Mouse (Mus musculus) left cerebral cortex, adult 9 months (tissue): ENCODE results near the gene Acbd6.
A peak's percentile ranks its signal among the peaks of the same experiment; 100 is the strongest.

Experiments
- DNase-seq, 2 experiments: peaks; one replicate each; pipeline ENCODE4 v3.0.0; 2022; ENCODE audit warnings: low spot score in 2 of 2

The Acbd6 gene

DNA sequence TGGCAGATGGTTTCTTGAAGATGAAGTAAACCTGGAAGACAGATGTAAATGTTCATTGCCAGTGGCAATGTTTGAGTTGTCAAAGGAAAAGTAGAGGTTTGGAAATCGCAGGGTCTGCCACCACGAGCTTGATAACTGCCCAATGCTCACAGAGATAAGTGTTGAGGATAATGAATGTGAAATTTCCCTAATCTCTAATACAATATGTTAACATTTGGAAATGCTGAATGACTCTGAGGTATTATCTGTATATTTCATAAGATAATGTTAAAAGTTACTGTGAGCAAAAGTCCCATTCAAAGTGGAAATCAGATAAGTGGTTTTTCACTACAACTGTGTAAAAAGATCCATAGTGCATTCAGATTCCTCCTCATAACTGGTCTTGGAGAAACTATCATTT lies 2.8 kb downstream of the Acbd6 start:
- DNase-seq, result no peak

- no peak for DNase-seq
Observed at GRCm38 (mm10) chr1:155562206-155562605, 4.3 kb downstream of the Acbd6 start.

GRCm38 (mm10) chr1:155564741-155565140 lies 6.8 kb downstream of the Acbd6 start:
- peak in 1 of 2 experiments; percentile 32 for DNase-seq

DNA sequence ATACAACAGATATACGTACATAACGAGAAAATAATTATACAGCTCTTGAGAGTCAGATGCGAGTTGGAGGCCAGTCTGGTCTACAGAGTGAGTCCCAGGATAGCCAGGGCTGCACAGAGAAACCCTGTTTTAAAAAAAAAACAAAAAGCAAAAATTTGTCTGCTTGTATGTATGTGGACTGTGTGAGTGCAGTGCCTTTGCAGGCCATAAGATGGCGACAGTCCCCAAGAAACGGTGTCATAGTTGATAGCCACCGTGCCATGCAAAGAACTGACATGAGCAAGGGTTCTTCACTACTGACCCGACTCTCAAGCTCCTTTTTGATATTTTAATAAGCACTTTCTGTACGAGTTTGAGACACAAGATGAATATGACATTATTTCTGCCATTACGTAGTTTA lies 10.2 kb downstream of the Acbd6 start:
- DNase-seq, result no peak

GRCm38 (mm10) chr1:155569340-155569739 lies 11.4 kb downstream of the Acbd6 start:
- no peak for DNase-seq

DNA sequence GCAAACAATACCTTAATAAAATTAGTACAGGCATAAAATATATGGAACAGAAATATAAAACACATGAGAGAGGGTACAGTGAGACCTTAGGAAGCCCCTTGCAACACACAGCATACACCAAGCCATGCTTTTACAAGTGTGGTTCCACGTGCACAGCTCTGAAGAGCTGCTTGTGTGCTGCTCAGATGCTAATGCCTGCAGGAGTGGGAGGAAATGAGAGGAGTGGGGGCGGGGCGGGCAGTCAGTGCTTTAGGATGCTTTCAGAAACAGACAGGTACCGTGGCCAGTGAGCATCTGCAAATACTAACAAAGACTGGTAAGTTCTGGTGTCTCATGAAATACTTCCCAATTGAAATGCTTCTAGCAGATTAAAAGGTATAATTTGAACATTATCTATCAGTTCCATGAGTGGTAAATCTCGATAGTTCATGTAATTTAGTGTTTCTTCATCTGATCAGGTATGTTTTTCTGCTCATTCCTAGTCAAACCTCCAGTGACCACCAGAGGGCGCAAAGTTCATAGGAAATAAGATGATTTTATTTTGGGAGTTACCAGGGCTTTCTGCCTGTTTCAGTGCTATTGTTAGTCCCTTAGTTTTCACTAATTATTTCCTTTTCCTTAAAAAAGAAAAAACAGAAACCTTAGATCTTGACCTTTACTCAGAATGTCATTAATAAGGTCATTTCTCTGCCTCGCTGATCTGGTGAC lies 17.2 kb downstream of the Acbd6 start:
- DNase-seq, result peak in 1 of 2 experiments; percentile 87

- DNase-seq, result peak in 1 of 2 experiments; percentile 32
Observed at GRCm38 (mm10) chr1:155576432-155576831, 18.5 kb downstream of the Acbd6 start.

DNA sequence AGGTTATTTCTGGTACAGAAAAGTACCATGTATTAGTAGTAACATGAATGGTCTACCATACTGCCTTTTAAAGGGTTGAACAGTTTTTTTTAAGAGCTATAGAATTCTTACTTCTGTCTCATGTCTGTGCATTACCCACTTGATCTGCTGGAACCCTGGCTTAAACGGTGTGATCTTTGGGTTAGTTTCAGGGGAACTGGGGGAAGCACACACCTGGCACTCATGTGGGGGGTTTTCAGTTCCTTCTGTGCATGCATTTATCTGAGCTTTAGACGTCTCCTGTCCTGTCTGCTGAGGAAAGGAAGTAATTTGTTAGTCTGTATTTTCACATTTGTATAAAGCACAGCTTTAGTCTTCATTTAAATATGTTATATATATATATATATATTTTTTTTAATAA lies 19.4 kb downstream of the Acbd6 start:
- no peak for DNase-seq

GRCm38 (mm10) chr1:155587961-155588360 lies 30.0 kb downstream of the Acbd6 start:
- no peak for DNase-seq

- no peak for DNase-seq
Observed at GRCm38 (mm10) chr1:155594141-155594540, 36.2 kb downstream of the Acbd6 start.

- no peak for DNase-seq
Observed at GRCm38 (mm10) chr1:155596576-155596975, 38.7 kb downstream of the Acbd6 start.

- no peak for DNase-seq
Observed at GRCm38 (mm10) chr1:155604706-155605105, 46.8 kb downstream of the Acbd6 start.

GRCm38 (mm10) chr1:155605391-155606155 lies 47.7 kb downstream of the Acbd6 start:
- no peak for DNase-seq

DNA sequence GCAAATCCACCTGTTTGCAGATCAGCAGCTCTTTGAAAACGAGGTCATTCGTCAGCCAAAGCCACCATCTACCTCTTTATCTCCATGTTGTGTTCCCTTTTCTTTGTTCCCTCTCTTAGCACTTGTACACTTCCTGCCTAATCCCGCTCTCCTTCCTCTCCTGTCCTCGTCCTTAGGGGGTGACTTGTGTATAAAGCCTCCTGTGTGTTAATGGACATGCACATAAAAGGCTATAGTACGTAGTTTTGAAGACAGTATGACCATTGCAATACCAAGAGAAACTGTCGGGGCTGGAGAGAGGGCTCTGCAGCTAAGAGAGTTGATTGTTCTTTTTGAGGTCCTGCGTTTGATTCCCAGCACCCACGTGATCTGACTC lies 48.2 kb downstream of the Acbd6 start:
- DNase-seq, result no peak

DNA sequence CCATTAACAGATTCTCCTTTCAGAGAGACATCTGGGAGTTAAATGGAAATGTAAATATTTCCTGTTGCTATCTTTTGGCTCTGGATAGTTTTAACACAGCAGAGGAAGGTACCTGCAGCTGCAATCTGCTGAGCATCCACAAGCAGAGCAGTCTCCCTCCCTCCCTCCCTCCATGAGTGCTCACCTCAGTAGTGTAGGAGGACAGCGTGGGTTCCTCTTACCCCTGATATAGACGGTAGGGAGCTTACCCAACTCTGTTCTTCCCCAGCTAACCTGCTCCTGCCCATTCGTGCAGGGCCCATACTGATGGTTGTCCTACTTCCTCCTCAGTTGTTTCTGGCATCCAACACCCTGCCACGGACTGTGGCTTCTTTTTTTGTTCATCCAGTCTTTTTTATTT lies 50.6 kb downstream of the Acbd6 start:
- no peak for DNase-seq

DNA sequence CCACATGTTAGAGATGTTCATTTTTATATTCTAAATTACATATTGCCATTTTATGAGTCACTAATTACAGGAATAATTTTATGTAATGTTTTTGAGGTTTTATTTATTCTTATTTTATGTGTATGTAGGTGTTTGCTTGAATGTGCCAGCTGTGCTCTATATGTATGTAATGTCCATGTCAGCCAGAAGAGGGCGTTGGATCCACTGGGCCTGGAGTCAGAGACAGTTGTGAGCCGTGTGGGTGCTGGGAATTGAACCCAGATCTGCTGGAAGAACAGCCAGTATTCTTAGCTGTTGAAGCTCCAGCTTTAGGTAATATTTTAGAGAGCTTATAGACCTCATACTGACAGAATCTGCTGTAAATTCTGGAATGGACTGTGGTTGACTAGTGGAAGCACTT lies 56.5 kb downstream of the Acbd6 start:
- DNase-seq, result no peak

GRCm38 (mm10) chr1:155621075-155621474 lies 63.2 kb downstream of the Acbd6 start:
- no peak for DNase-seq

- DNase-seq, result no peak
Observed at GRCm38 (mm10) chr1:155623192-155623591, 65.3 kb downstream of the Acbd6 start.

DNA sequence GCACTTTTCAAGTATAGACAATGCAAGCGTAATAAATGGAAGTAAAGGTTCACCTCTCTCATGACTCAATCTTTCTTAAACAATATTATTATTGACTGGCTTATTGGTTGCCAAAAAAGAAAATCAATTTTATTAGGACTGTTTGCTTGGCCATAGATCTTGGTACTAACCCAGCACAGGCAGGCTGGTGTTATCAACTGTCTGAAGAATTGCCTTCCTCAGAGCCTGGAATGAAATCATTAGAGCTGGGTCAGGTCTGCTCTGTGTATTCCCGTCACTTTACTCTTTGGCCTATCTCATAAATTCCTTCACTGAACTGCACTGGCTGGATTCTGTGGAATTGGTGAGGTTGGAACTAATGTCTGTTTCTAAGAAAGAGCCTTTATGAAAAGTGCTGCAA lies 69.8 kb downstream of the Acbd6 start:
- DNase-seq, result no peak

DNA sequence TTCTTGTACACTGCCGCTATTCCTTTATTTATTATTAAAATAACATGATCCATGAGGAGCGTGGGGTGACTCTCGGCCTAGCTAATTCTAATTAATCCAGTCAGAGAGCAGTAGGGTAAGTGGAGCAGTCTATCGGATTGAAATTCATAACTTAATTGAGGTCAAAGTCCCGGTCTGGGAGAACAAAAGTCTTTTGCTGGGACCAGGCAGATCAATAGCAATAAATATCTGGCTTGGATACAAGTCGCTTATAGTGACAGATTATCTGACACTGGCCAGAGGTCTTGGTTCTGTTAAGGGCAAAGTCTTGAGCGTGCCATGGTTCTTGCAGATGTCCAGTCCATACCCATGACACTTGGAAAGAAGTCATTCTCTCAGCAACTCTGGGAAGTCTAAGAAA lies 78.7 kb downstream of the Acbd6 start:
- DNase-seq, result no peak

DNA sequence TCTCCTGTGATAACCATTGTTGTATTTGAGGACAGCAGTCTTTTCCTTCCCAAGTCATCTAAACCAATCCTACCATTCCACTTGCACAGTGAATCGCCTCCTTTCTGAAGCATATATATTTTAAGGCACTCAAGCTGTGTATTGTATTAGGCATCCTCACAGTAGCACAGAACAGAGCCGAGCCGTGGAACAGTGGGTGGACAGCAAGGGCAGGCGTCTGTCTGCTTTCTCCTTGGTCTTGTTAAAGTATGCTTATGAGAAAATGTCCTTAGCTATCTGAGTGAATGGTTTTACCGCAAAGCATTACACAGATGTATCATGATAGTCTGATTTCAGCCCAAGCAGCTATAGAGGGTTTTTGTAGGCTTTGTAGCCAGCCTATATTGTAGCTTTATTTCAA lies 87.9 kb downstream of the Acbd6 start:
- DNase-seq, result peak in 1 of 2 experiments; percentile 51

DNA sequence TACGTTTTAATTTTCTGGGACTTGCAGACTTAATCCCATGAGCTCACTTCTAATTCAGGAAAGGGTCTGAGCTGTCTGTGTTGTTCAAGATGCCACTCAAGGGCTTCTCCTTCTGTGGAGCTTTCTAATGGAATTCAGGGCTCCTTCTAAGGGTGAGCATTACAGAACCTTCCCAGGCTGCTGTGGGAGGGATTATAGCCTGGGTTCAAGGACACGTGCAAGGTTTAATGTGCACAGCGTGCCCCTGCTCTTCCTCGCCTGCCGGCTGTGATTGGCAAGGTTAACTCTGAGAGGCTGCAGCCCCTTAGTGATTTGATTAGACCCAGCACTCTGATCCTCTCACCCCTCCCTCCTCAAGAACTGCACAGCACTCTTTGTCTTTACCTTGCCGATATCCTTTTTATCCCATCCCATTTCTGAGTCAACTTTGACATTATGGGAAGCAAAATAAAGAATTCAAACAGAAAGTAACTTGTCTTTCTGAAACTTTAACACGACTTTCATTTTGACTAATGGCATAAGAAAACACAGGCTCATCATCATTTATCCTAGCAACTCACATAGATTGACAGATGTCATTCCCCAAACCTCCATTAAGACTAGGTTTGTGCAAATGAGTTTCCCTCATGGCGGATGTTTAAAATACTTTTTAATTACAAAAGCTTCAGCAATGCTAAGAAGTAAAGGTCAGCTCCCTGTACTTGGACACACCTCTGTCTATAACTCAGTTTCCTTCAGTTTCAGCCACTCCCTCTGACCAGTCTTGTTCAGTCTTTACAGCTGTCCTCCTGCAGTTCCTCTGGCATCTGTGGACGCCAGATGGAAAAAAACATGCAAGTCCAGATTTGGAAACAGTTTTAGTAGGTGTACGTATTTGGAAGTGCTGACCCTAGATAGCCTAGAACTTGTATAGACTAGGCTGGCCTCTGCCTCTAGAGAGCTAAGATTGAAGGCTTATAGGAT lies 88.7 kb downstream of the Acbd6 start:
- no peak for DNase-seq
